Mouse (Mus musculus) liver, embryonic 16.5 days (tissue): Measurements from ENCODE around the gene 4930453N24Rik. TPM values are rescaled to one million over a fixed set of nuclear protein-coding genes. Genes with fewer than 3 reads are reported as not detected.

Experiments
- ATAC-seq: fragments of 200-750 bp; cut with Nextera tagmentation; 2 replicates; pipeline ENCODE4 v1.8.0; 2017; ENCODE audit warnings: low read depth, mild to moderate bottlenecking, moderate number of reproducible peaks, moderate library complexity
- H3K27ac ChIP-seq: fragments of 300-500 bp; sonication (generic); 2 replicates; pipeline ENCODE4 v1.5.1; 2014; ENCODE audit warnings: mild to moderate bottlenecking, low read length
- H3K27me3 ChIP-seq: fragments of 300-500 bp; sonication (generic); 2 replicates; pipeline ENCODE4 v1.6.1; 2014; ENCODE audit warnings: low read depth, low read length, mixed read lengths; ENCODE audit not compliant: control insufficient read depth, insufficient read depth
- H3K36me3 ChIP-seq: fragments of 300-500 bp; sonication (generic); 2 replicates; pipeline ENCODE4 v1.6.1; 2014; ENCODE audit warnings: mild to moderate bottlenecking; ENCODE audit not compliant: control insufficient read depth, insufficient read depth
- H3K4me1 ChIP-seq: fragments of 300-500 bp; sonication (generic); 2 replicates; pipeline ENCODE4 v1.6.1; 2014; ENCODE audit warnings: low read depth, low read length, mixed read lengths; ENCODE audit not compliant: control insufficient read depth
- H3K4me2 ChIP-seq: fragments of 300-500 bp; sonication (generic); 2 replicates; pipeline ENCODE4 v1.6.1; 2014; ENCODE audit warnings: low read depth, low read length, mixed read lengths
- H3K4me3 ChIP-seq: fragments of 300-500 bp; sonication (generic); 2 replicates; pipeline ENCODE4 v1.5.1; 2014; ENCODE audit warnings: low read depth, mild to moderate bottlenecking, low read length
- H3K9ac ChIP-seq: fragments of 300-500 bp; sonication (generic); 2 replicates; pipeline ENCODE4 v1.6.1; 2014; ENCODE audit warnings: low read depth, low read length
- H3K9me3 ChIP-seq: fragments of 300-500 bp; sonication (generic); replicated peaks from 2 replicates; pipeline ENCODE4 v1.6.1; 2016; ENCODE audit warnings: low read length; ENCODE audit not compliant: control insufficient read depth
- WGBS: fragments of 180-500 bp; shearing (Covaris S2); extraction: QIAGEN DNeasy Blood & Tissue Kit; methylation state at CpG from one replicate; pipeline ENCODE4 v1.1.7; 2014; ENCODE audit not compliant: insufficient replicate concordance; 5-methylcytosine and 5-hydroxymethylcytosine counted together
- polyA plus RNA-seq: library from polyadenylated mRNA; unstranded; fragments of >200 nt; fragmentation: Nextera tagmentation; extraction: Ambion mirVana; gene quantifications from 2 replicates; pipeline ENCODE4 v1.2.1, GENCODE M21; 2015

4930453N24Rik gene
- polyA plus RNA-seq, 1 experiment from 2014 or later: 5.7 TPM

DNA sequence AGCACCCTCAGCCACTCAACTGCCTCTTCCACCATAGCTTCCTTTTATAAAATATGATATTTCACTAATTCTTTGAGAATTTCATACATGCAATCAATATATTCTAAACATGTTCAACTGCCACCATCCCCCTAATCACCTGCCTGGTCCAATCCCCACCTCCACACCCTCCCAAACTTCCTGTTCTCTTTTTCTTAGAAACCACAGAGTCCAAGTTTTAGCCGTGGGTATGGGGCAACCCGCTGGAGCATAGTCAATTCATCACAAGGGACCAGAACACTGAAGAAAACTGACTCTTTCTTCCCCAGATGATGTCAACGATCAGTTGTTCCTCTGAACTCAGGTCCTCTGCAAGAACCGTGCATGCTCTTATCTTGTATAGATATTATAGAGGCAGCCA, 25.9 kb downstream of the 4930453N24Rik start:
- WGBS: 24% methylated on average over 4 of the region's 4 CpGs

DNA sequence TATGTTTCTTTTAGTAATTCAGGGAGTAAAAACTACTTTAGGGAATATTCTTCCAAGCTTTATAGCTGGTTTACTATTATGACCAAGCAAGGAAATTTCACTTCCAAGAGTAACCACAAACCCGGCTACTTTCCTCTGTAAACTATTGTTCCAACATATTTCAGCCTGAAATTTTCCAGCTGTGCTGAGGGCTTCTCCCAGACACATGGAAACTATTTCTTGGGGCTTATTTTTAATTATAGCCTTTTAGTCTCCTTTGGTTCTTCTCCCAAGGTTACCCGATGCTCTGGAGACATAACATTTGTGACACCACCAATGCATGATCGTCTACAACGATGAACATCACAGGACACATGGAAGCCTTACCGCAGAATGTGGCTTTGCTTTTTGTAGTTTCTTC, 33.7 kb downstream of the 4930453N24Rik start:
- no peak overlapping the region for H3K4me2 ChIP-seq
- no peaks in the 10 kb centered on the region for H3K4me1 ChIP-seq
- no peak for ATAC-seq
- H3K9me3 ChIP-seq: no peaks in the 10 kb centered on the region
- H3K27me3 ChIP-seq: no peaks in the 10 kb centered on the region
- no peaks in the 10 kb centered on the region for H3K36me3 ChIP-seq
- no peak overlapping the region for H3K9ac ChIP-seq
- H3K27ac ChIP-seq: no peak overlapping the region
- no peak overlapping the region for H3K4me3 ChIP-seq
- WGBS: 73% methylated on average over 5 of the region's 5 CpGs

More for the DNA sequence above, 25.9 kb downstream of the 4930453N24Rik start:
- H3K36me3 ChIP-seq: no peaks in the 10 kb centered on the region
- H3K4me3 ChIP-seq: no peak overlapping the region
- H3K9ac ChIP-seq: no peak overlapping the region
- no peaks in the 10 kb centered on the region for H3K4me1 ChIP-seq
- H3K4me2 ChIP-seq: no peak overlapping the region
- H3K9me3 ChIP-seq: no peaks in the 10 kb centered on the region
- H3K27ac ChIP-seq: no peak overlapping the region
- ATAC-seq: no peak
- H3K27me3 ChIP-seq: no peaks in the 10 kb centered on the region

DNA sequence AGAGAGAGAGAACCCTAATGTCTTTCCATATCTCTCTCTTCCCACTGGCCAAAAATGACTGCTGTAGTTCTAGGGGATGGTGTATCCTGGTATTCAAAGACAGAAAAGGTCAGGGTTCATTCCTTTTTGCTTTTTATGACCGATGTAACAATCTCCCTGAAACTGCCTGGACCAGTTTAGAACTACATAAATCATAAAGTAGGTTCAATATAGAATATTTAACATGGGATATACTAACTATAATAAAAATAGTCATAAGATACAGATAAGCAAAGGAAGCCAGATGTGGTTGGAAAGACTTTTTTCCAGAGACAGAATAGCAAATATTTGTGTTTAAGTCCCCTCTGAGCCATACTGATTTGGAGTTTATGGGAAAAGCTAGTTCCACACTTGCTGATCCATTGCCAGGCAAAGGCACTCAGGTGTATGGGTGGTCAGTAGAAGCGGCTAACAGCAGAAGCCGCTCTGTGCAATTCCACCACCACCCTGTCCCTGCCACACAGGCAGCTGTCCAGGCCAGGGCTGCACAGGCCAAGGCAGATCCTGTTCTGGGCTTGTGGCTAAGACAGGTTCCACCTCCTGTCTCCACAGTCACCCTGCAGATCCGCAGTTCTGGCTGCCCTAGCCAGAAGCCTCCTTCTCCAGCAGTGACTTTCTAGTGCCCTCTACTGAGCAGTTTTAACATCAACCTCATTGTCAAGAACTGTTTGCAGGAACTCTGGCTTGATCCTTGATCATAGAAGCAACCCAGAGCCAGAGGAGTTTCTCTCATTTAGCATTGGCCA, 47.5 kb downstream of the 4930453N24Rik start:
- Histone ChIP-seq H3K36me3 (no peaks in the 10 kb centered on the region), H3K4me1 (no peaks in the 10 kb centered on the region), H3K4me2 (no peak overlapping the region), H3K9ac (no peak overlapping the region), H3K27me3 (no peaks in the 10 kb centered on the region), H3K9me3 (no peaks in the 10 kb centered on the region), H3K4me3 (no peak overlapping the region), H3K27ac (no peak overlapping the region)
- WGBS: 44% methylated on average over 4 of the region's 4 CpGs
- ATAC-seq: no peak

DNA sequence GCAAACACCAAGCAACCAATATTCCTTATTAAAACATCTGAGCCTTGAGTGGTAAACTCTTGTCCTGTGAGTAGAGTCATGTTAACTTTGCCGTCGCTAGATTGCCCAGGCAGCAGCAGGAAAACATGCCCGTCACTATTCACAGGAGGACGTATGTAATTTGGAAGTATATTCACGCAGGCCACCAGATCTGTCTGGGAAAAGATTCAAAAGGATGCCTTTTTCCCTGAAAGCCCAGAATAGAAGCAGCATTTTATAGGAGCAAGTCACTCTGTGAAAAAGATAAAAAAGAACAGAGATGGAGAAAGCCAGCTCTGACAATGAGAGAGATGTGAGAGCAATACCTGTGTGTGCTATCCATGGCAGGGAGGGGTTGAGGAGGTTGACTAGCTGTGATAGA, 49.4 kb downstream of the 4930453N24Rik start:
- WGBS: 73% methylated on average over 5 of the region's 5 CpGs
- Histone ChIP-seq H3K9me3 (no peaks in the 10 kb centered on the region), H3K27me3 (no peaks in the 10 kb centered on the region)

DNA sequence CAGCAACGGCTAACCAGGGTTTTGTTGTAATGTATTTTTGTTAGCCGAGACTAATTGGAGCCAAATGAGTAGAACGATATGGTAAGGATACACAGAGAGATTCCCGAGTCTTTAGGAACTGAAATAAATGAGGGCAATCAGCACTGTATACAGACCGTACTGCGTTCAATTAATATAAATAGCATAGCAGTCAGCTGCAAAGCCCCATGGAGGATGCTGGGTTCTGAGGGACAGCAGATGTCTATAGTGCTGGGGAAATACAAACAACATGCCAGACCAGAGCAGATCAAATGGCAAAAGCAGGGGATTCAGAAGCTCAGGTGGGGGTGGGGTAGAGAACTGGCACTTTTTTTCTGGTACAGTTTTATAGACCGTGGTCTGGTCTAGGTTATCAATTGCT, 51.9 kb downstream of the 4930453N24Rik start:
- ATAC-seq: no peak
- no peaks in the 10 kb centered on the region for H3K36me3 ChIP-seq

More for the DNA sequence above, 49.4 kb downstream of the 4930453N24Rik start:
- no peak overlapping the region for H3K4me2 ChIP-seq
- no peak overlapping the region for H3K27ac ChIP-seq
- no peak overlapping the region for H3K9ac ChIP-seq
- no peak overlapping the region for H3K4me3 ChIP-seq
- no peak for ATAC-seq
- H3K36me3 ChIP-seq: no peaks in the 10 kb centered on the region
- no peaks in the 10 kb centered on the region for H3K4me1 ChIP-seq

DNA sequence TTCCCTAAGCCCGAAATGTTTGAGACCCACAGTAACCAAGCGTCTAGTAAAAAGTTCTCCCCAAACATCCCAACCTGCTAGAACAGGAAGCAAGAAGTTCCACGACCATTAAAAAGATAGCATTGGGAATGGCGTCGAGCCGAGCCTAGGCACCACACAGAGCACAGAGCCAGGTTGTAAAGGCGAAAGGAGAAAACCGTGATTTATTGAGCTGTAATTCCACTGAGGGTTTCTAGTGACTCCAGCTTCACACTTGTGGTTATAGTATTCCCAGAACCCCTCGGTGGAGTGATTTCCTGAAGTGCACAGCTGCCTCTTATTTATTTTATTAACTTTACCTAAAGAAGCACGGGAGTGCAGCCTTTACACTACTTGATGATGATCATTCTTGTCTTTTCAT, 53.1 kb downstream of the 4930453N24Rik start:
- ATAC-seq: no peak
- H3K4me1 ChIP-seq: no peaks in the 10 kb centered on the region
- no peaks in the 10 kb centered on the region for H3K27me3 ChIP-seq
- H3K9ac ChIP-seq: no peak overlapping the region
- no peak overlapping the region for H3K4me3 ChIP-seq
- H3K27ac ChIP-seq: no peak overlapping the region
- no peaks in the 10 kb centered on the region for H3K36me3 ChIP-seq
- H3K4me2 ChIP-seq: no peak overlapping the region
- H3K9me3 ChIP-seq: no peaks in the 10 kb centered on the region
- WGBS: 51% methylated on average over 10 of the region's 10 CpGs

More for the DNA sequence above, 51.9 kb downstream of the 4930453N24Rik start:
- Histone ChIP-seq H3K27ac (no peak overlapping the region), H3K27me3 (no peaks in the 10 kb centered on the region), H3K4me2 (no peak overlapping the region), H3K4me3 (no peak overlapping the region), H3K9ac (no peak overlapping the region), H3K9me3 (no peaks in the 10 kb centered on the region), H3K4me1 (no peaks in the 10 kb centered on the region)
- WGBS: 62% methylated on average over 7 of the region's 7 CpGs

DNA sequence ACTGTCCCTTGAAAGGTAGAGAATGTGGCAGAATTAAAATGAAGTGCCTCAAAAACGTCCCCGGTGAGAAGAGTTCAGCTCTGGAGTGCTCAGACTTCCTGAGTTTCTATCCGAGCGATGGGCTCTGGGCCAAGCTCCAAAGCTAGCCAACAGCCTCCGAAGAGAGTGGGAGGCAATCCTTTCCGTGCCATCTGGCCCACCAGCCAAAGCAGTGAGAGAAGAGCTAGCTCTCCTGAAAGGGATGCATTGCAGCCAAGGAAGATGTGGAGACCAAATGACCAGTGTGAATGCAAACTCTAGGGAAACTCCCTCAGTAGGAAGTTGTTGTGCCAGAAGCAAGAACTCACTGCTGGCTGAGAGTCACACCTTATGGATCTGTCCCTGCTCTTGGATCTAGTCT, 59.1 kb downstream of the 4930453N24Rik start:
- 57% methylated on average over 6 of the region's 6 CpGs for WGBS
- H3K9ac ChIP-seq: no peak overlapping the region

More for the DNA sequence above, 59.1 kb downstream of the 4930453N24Rik start:
- H3K27ac ChIP-seq: no peak overlapping the region
- H3K4me3 ChIP-seq: no peak overlapping the region
- ATAC-seq: no peak
- no peaks in the 10 kb centered on the region for H3K9me3 ChIP-seq
- no peaks in the 10 kb centered on the region for H3K4me1 ChIP-seq
- no peaks in the 10 kb centered on the region for H3K27me3 ChIP-seq
- H3K36me3 ChIP-seq: no peaks in the 10 kb centered on the region
- H3K4me2 ChIP-seq: no peak overlapping the region

Other genes with a start within 250 kb of the 4930453N24Rik start
- gene Csnka2ip, start 168.8 kb downstream of the 4930453N24Rik start, polyA plus RNA-seq: not detected in 2 replicates
- gene Zfp654, start 80.5 kb upstream of the 4930453N24Rik start, polyA plus RNA-seq: 2.6 and 3.0 TPM in 2 replicates
- 22.7 and 25.9 TPM in 2 replicates for gene Cggbp1, start 80.8 kb upstream of the 4930453N24Rik start, polyA plus RNA-seq